Mouse (Mus musculus) kidney, postnatal 4 days (tissue): Measurements from ENCODE around the gene Atp8b4.

Experiments used
- DNase-seq, 2 experiments: peaks; one replicate each; pipeline ENCODE4 v3.0.0; 2021; ENCODE audit warnings: mixed read lengths in 2 of 2

Atp8b4 gene

DNA sequence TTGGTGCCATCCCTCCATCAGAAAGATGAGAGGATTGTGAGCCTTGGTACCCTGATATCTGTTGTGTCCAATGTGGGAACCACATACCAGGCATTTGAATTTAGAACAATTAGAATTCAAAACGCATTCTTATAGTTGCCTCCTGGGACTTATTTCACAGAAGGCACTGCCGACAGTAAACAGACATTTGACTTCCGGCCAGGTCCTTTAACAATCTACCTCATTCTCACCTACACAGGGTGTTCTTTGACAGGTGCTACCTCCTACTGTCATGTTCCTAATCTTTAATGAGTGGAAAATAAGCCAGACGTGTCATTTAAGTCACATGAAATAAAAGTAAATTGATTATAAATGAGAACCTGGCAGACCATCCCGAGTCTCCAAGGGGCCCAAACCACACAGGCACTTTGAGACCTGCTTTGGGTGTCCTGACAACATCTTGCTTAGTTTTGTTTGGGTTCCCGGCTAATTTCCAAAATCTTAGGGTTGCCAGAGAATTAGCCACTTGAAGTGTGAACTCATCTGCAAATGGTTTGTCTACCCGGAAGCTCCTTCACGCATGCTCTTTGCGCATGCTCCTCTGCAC is 67.9 kb downstream of the Atp8b4 start:
- no peak for DNase-seq

DNA sequence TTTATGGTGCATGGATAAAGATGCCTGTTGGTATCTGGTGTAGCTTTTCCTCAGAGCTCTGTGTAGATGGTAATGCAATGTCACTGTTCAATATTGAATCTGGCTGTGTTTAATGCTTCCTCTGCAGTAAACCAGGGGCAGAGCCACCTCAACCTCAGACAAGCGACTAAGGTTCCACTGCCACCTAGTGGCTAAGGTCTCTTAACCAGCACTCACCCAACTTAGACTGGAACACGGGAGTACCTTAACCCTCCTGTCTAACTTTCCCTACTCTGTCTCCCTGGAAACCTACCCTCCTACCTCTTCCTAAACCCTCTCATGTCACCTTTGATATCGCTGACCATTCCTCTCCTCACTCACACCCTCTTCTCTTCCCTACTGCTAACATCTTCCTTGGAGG is 71.2 kb downstream of the Atp8b4 start:
- peak; percentile 61 to 73 for DNase-seq

DNA sequence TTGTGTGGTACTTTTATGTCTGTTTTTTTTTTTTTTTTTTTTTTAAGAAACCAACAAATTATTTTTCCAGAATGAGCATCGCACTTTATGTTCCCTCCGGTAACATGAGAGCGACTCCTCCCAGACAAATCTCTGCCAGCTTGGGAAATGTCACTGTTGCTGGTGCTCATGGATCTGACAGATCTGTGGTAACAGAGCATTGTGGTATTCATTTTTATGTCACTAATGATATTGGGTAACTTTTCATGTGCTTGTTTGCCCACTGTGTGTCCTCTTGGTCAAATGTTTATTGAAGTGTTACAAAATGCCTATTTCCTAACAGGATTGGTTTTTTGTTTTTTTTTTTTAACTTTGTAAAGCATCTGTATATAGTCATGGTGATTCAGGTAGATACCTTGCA is 75.3 kb downstream of the Atp8b4 start:
- no peak for DNase-seq

DNA sequence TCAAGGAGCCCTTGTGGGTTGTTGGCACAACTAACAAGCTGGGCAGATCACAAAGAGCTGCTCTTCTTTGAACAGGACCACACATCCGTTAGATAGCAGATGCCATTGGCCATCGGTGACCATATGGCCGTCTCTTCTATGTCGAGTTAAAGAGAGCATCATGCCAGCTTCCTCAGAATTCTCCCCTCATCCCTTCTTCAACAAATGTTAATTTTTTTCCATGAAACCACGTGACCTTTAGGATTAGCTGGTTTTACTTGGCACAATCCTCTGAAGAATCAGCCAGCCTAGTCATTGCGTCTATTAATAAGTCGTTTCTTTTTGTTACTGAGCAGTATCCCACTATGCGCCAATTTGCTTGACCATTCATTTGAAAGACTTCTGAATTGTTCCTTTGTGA is 75.8 kb downstream of the Atp8b4 start:
- no peak for DNase-seq

DNA sequence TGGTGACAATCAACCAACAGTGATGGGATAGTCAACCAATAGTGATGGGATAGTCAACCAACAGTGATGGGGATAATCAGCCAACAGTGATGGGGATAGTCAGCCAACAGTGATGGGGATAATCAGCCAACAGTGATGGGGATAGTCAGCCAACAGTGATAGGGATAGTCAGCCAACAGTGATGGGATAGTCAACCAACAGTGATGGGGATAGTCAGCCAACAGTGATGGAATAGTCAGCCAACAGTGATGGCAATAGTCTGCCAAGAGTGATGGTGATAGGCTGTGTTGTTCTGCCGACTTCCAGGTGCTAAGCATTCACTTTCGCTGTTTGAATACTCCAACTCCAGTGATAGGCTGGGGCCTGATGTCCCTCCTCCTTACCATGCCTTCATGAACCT is 79.6 kb downstream of the Atp8b4 start:
- DNase-seq: no peak

DNA sequence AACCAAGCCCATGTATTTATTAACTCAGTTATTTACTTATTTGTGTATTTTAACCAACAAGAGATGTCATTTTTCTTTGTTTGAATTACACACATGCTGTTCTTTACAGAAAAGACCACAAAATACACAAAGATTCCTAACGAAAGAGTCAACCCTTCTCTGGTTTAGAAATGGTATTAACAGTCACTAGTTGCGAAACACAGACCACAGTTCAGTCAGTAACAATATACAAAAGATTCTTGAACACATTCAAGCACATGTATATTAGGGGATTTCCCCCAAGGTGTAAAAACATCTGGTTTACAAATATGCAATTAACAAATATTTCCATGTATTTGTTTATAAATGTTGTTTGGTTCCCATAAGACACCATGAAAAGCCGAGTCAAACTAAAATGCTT is 81.6 kb downstream of the Atp8b4 start:
- no peak for DNase-seq

DNA sequence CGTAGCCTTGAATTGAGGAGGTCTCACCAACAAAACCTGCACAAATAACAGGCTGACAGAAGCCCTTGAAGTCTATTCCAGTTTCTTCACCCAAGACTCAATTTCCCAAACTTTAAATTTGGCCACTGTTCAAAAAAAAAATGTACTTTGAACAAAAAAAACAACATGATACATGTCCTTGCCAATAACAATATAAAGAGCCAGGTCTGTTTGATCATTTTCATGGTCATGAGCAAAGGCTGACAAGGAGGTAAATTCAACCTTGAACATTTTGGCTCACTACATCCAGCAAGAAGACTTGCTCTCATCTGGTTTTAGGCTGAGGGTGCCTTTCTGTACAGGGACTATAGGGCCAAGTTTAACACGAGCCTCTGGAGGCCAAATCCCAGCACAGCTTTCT is 83.7 kb downstream of the Atp8b4 start:
- no peak for DNase-seq

DNA sequence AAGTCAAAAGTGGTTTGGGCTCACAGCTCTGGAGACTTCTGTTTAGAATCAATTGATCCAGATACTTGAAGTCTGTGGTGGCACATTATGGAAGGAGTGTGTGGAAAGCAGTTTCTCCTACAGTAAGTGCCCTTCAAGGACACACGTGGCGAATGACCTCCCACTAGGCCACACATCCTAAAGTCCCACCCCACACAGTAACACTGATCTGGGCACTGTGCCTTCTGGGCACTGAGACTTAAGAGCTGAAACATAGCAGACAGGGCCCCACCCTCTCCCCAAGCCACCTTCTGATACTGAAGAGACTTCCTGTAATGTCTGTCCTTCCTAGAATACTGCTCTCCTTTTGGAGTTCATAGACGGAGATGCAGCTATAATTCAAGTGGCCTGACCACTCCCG is 84.5 kb downstream of the Atp8b4 start:
- DNase-seq: no peak

DNA sequence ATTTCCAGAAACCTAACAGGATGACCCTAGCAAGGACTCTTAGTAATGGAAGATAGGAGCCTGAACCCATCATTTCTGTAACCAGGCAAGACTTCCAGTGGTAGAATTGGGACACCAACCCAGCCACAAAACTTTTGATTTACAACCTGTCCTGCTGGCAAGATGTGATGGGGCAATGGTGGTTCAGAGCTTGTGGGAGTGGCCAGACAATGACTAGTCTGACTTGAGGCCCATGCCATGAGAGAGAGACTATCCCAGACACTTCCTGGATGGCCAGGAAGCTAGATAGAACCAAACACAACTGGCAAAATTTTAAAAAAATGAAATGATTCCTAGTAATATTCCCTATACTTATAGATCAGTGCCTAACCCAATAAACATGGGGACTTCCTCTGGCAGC is 87.7 kb downstream of the Atp8b4 start:
- DNase-seq: no peak

DNA sequence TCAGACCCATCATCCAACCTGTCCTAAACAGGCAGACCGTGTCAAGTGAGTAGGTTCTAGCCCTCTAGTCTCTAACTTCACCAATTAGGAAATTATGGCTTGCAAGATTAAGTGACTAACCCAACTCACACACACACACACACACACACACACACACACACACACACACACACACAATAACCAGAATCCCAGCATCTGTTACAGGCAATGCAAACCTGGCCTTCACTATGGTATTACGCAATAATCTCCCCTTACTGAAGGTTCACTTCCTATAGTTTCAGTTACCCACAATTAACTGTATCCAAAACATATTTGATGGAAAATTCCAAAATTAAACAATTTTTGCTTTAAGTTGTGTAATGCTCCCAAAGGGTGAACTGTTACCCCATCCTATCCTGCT is 101.0 kb downstream of the Atp8b4 start:
- DNase-seq: no peak

DNA sequence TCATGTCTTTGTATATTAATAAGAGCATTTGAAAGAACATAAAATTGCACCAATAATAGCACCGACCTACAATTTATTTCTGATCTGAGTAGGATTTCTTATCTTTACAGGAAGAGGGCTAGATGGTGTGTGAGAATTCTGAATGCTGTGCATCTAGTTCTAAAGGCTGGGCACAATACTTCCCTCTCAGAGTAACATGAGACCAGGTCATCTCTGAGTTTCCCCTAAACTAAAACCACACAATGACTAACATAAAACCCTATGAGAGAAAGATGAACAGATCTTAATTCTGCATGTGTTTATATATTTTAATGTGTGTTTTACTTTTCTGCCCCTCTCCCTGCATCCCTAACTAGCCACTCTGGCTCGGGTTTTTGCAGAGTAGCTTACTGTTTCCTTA is 101.5 kb downstream of the Atp8b4 start:
- no peak for DNase-seq

DNA sequence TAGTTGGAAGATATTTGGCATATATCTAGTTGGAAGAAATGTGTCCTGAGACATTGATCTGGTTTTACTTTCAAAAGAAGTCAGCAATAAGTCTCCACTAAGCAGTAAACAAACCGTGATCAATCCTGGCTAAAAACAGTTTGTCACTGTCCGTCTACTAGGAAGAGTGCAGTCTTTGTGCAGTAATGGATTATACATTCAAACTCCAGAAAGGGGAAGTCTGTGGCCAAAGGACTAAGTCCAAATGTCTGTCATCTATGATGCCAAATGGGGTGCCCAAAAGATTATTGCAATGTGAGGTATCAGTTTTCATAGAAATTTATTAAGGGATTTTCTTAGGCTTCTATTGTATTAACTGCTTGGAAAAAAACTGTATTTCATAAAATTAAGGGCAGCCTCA is 102.3 kb downstream of the Atp8b4 start:
- DNase-seq: no peak

DNA sequence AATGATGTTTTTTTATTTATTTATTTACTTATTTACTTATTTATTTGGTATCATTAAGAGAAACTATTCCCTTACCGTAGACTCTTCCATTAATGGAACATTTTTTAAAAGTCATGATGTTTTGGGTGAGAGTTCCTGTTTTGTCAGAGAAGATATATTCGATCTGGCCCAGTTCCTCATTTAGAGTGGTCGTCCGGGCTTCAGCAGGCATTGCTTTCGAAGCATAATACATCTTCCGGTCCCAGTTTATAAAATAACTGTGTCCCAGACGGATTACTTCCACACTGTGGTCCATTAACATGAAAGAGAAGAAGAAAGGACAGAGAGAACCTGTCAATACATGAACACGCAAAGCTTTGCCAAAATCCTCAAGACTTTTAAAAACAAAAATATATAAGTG is 103.0 kb downstream of the Atp8b4 start:
- no peak for DNase-seq

DNA sequence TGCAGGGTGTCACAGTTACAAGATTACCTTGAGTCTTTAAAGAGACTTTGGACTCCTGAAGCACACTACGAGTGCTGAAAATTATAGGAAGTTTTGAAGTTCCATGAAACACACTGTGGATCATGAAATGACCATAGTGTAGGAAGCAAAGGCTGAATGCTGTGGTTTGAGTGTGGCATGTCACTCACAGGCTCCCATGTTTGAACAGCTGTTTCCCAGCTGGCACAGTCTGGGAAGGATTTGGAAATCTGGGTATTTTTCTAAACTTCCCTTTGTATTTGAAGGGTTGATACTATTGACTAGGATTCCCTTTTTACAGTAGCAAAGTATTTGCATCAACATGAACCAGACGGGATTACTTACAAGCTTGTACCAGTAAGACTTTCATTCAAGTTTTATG is 105.5 kb downstream of the Atp8b4 start:
- no peak for DNase-seq

DNA sequence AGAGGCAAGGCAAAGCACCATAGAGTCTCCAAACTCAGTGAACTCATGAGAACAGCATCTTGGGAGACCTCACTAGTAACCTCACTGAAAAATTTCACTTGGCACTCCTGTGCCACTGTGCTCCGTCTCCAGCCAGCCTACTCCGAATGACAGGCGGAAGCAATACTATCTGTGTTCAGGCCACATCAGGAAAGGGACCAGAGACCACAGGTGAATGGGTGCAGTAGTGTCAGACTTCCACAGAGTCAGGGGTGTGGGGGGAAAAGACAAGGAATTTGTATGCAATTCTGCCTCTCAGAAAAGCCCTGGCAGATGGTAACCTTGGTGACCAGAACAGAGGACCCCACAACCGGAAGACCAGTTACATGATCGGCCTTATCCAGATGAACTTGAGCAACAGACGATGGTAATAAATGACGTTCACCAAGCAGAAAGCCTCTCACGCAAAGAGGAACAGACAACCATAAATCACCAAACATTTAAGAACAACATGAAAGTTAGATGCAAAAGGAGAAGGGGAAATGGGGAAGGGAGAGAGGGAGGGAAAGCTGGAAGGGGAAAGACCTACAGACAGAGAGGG is 112.9 kb downstream of the Atp8b4 start:
- no peak for DNase-seq

DNA sequence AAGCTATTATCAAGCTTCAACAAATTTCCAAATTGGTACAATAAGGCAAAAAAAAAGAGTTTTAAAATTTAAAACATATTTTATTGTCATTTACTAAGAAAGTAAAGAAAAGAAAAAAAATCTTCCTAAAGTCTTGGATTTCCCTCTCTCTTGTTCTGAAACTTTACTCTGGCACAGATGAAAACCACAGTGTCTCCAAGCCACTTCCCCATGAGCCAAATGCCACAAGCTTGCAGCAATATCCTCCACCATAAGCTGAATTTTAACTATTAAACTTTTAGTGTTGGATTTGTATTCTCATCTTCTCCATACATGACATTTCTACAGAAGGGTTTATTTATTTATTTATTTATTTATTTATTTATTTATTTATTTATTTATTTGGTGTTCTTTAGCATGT is 114.4 kb downstream of the Atp8b4 start:
- DNase-seq: no peak

DNA sequence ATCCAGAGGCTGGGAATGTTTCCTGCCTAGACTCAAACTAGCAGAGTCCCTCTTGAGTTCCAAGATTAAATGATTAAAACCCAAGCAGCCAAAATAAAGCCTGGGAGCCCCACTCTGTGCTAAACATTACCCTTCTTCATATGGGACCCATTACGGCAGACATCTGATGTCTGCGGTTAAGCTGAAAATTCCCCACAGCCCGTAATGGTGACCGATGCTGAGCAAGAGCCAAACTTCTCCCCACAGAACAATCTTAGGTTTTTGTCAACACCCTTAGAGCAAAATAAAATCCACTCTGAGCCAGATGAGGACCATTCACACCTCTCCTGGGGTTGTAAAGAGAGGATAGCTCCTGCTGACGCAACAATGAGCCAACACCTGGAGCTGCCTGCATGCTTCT is 120.2 kb downstream of the Atp8b4 start:
- no peak for DNase-seq

DNA sequence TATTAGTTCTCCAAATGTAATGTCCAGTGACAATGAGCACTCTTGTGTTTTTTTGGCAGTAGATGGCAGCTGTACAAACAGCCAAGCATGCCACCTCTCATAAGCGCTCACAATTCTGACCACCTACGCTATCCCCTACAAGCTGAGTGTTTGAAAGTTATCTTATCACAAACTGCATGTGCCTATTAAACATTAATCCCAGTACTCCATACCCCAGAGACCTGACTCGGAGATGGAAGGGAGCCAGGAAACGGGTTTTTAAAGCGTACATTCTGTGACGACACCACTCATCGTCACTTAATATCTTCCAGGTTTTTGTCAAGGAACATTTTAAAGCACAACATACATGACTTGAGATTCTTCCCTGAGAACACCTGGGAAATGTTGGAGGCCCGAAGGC is 128.8 kb downstream of the Atp8b4 start:
- no peak for DNase-seq

DNA sequence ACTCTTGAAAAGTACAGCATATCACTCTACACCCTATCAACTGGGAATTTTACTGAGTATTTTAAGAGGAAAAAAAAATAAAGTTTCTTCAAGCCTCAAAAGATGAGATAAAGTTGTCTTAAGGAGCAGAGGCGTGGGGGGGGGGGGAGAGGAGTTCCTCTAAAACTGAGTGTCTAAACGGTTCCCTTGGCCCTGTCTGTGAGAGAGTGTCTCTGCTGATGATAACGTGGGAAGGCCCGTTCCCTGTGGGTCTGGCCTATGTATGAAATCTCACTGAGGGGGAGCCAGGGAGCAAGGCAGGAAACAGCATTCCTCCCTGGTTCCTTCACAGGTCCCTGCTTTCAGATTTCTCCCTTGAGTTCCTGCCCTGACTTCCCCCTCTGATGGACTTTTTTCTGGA is 130.7 kb downstream of the Atp8b4 start:
- no peak for DNase-seq

DNA sequence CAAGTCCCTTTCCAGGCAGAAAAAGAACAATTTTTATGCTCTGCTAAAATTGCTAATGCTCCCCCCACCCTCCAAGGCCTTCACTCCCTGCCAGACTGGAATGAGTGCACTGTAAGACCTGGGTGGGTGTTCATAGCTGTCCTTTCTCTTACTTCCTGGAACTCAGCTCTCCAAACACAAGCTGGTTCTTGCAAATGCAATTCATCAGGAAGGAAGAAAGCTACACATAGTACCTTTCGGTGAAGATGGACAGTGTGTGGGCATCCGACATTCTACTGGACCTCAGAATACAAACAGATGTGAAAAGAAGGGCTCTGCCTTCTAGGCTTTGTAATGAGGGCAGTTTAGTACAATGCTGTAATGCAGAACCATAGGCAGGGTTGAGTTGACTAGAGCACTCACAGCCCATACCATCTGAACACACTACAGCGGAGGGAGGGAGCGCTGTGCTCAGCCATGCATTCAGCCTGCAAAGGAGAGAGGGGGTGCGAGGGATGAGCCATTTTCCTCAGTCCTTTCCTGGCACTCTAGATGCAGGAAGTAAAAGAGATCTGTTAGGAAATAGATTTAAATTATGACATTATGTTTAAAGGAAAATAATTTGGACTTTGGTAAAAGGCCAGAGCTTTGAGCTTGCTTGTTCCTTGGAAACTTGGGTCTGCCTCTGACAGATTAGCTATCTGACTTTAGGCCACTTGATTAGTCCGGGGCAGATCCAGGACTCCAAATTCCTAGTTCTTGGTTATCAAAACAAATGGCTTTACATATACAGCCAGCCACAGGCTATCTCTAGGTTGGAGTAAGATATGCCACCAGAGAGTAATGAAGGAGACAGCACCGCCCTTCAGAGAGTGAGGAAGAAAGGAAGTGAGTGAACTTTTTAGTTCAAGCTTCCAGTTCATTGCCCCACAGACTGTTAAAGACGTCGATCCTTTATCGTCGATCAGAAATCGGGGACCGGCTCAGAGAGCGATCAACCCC is 136.4 kb downstream of the Atp8b4 start:
- DNase-seq: peak; percentile 23 to 44

DNA sequence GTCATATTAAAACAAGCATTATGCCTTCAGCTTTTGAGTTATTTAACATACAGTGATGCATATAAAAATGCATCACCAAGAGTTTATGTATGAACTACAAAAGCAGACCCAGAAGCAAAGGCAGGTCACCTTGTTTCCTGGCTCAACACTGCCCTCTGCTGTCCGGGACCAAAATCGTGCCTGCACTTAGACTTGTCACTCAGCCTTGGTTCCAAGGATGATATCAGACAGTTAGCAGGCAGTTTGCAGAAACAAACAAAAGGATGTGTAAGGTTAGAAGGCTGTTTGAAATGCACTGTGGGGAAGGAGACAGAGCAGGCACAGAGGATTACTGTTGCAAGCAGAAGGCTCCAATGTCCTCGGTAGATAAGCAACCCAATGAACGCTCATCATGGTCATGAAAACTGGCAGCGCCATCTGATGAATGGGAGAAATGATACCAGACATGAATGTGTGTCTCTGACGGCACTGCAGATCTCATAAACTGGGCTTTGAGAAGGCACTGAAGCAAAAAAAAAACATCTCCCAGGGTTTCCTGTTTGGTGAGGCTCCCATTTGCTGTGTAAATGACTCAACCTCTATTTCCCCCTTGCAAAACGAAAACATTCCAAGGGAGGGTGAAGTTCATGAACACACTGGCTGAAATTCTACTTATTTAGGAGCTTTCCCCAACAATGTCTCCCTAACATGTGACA is 137.3 kb downstream of the Atp8b4 start:
- DNase-seq: peak; percentile 91

DNA sequence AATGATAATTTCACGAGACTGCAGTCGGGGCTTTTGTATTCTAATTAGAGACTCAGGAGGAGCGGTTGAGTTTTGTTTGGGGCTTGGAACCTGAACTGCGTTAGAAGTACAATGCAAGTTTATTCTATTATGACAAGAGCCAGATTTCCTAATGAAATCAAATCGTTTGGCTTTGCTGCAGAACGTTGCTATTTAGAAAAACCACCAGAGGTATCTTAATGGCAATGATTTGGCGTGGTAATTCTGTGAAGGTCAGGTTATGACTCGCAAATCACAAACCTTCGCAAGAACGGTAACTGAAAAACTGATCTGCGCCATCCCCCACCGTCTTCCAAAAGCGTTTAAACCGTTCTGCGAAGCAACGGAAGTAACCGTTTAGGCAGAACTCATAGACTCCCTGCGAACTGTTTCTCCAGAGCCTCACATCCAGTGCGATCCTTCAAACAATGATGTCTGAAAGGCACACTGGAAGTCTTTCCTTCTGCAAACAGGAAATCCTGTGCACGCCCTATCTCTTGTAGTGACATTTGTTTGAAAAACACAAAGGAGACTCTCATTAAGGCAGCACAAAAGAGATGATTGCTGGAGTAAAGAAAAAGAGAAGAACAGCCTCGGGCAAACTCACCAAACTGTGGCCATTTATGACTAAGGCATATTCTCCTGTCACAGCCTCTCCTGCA is 139.2 kb downstream of the Atp8b4 start:
- peak in 1 of 2 experiments; percentile 16 for DNase-seq

DNA sequence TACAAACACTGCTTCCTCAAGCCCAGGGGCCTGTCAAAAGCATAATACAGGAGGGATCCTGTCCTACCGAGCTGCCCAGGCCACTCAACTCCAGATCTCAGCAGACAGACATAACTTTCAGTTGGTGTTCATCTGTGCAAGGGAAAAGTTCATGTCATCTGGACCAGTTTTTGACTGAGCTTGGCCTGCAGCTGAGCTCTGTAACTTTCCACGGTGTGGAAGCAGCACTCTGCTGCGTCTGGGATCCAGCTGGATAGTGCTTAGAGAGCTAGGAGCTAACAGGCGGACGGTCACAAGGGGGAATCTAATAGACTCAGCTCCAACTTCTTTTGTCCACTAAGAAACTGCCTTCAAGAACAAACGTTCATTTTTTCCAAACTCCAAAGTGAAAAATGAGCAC is 139.8 kb downstream of the Atp8b4 start:
- DNase-seq: peak; percentile 21 to 49
